Mouse (Mus musculus) limb, embryonic 13.5 days (tissue): ENCODE measurements around the gene Vwa3b. TPM values are rescaled to one million over a fixed set of nuclear protein-coding genes. Genes with fewer than 3 reads are reported as not detected.

ENCODE experiments used
- ATAC-seq: fragments of 200-750 bp; cut with Nextera tagmentation; 2 replicates; pipeline ENCODE4 v1.8.0; 2017; ENCODE audit warnings: low read depth, moderate number of reproducible peaks, moderate TSS enrichment; ENCODE audit not compliant: low FRiP score
- H3K27ac ChIP-seq: fragments of 300-500 bp; sonication (generic); 2 replicates; pipeline ENCODE4 v1.5.1; 2015; ENCODE audit warnings: inconsistent platforms, mild to moderate bottlenecking, moderate library complexity
- H3K27me3 ChIP-seq: fragments of 300-500 bp; sonication (generic); 2 replicates; pipeline ENCODE4 v1.6.1; 2015; ENCODE audit warnings: mild to moderate bottlenecking, inconsistent platforms
- H3K36me3 ChIP-seq: fragments of 300-500 bp; sonication (generic); 2 replicates; pipeline ENCODE4 v1.6.1; 2015; ENCODE audit warnings: inconsistent platforms, mild to moderate bottlenecking, moderate library complexity
- H3K4me1 ChIP-seq: fragments of 300-500 bp; sonication (generic); 2 replicates; pipeline ENCODE4 v1.6.1; 2015; ENCODE audit warnings: inconsistent platforms
- H3K4me2 ChIP-seq: fragments of 300-500 bp; sonication (generic); replicated peaks from 2 replicates; pipeline ENCODE4 v1.6.1; 2015; ENCODE audit warnings: inconsistent platforms, mild to moderate bottlenecking, moderate library complexity
- H3K4me3 ChIP-seq: fragments of 300-500 bp; sonication (generic); 2 replicates; pipeline ENCODE4 v1.5.1; 2015; ENCODE audit warnings: moderate library complexity, mild to moderate bottlenecking, inconsistent platforms
- H3K9ac ChIP-seq: fragments of 300-500 bp; sonication (generic); 2 replicates; pipeline ENCODE4 v1.6.1; 2015; ENCODE audit warnings: mild to moderate bottlenecking, inconsistent platforms
- H3K9me3 ChIP-seq: fragments of 300-500 bp; sonication (generic); 2 replicates; pipeline ENCODE4 v1.6.1; 2016; ENCODE audit warnings: inconsistent platforms
- WGBS: fragments of 180-500 bp; shearing (Covaris S2); methylation state at CpG from one replicate; pipeline ENCODE4 v1.1.7; 2015; 5-methylcytosine and 5-hydroxymethylcytosine counted together
- polyA plus RNA-seq: library from polyadenylated mRNA; unstranded; fragments of >200 nt; fragmentation: Nextera tagmentation; extraction: Ambion mirVana; gene quantifications from 2 replicates; pipeline ENCODE4 v1.2.1, GENCODE M21; 2015

The Vwa3b gene
- polyA plus RNA-seq, 1 experiment from 2014 or later: 1.9 TPM

- H3K4me3 ChIP-seq: no peak overlapping the region
- H3K9ac ChIP-seq: no peak overlapping the region
- no peak overlapping the region for H3K27ac ChIP-seq
- no peak overlapping the region for H3K4me2 ChIP-seq
- WGBS: 73% methylated on average over 3 of the region's 3 CpGs
- no peaks in the 10 kb centered on the region for H3K36me3 ChIP-seq
- H3K4me1 ChIP-seq: peaks cover 4% of the 10 kb centered on the region; the same call in 1 of the 2 replicates
- ATAC-seq: no peak
- H3K9me3 ChIP-seq: no peaks in the 10 kb centered on the region
- no peaks in the 10 kb centered on the region for H3K27me3 ChIP-seq
Observed at GRCm38 (mm10) chr1:37105194-37105593, 78.8 kb downstream of the Vwa3b start.

- no peak overlapping the region for H3K9ac ChIP-seq
- no peak overlapping the region for H3K27ac ChIP-seq
- no peak overlapping the region for H3K4me3 ChIP-seq
- no peak overlapping the region for H3K4me2 ChIP-seq
- no peaks in the 10 kb centered on the region for H3K4me1 ChIP-seq
- H3K36me3 ChIP-seq: no peaks in the 10 kb centered on the region
- no peaks in the 10 kb centered on the region for H3K9me3 ChIP-seq
- 81% methylated on average over 6 of the region's 6 CpGs for WGBS
- ATAC-seq: no peak
- no peaks in the 10 kb centered on the region for H3K27me3 ChIP-seq
Observed at GRCm38 (mm10) chr1:37113781-37114180, 87.4 kb downstream of the Vwa3b start.

- no peak for ATAC-seq
- H3K9me3 ChIP-seq: no peaks in the 10 kb centered on the region
- H3K36me3 ChIP-seq: no peaks in the 10 kb centered on the region
- no peak overlapping the region for H3K27ac ChIP-seq
- H3K4me2 ChIP-seq: no peak overlapping the region
- no peak overlapping the region for H3K4me3 ChIP-seq
- 77% methylated on average over 5 of the region's 5 CpGs for WGBS
- no peaks in the 10 kb centered on the region for H3K4me1 ChIP-seq
- H3K27me3 ChIP-seq: no peaks in the 10 kb centered on the region
- H3K9ac ChIP-seq: no peak overlapping the region
Observed at GRCm38 (mm10) chr1:37115847-37116246, 89.5 kb downstream of the Vwa3b start.

- no peak overlapping the region for H3K4me2 ChIP-seq
- no peaks in the 10 kb centered on the region for H3K36me3 ChIP-seq
- 75% methylated on average over 9 of the region's 9 CpGs for WGBS
- no peak for ATAC-seq
- H3K4me1 ChIP-seq: peaks cover under 1% of the 10 kb centered on the region; the same call in 1 of the 2 replicates
- no peak overlapping the region for H3K27ac ChIP-seq
- no peaks in the 10 kb centered on the region for H3K27me3 ChIP-seq
- H3K9me3 ChIP-seq: no peaks in the 10 kb centered on the region
- no peak overlapping the region for H3K9ac ChIP-seq
- H3K4me3 ChIP-seq: no peak overlapping the region
Observed at GRCm38 (mm10) chr1:37116574-37116973, 90.2 kb downstream of the Vwa3b start.

- Histone ChIP-seq H3K27me3 (no peaks in the 10 kb centered on the region), H3K27ac (no peak overlapping the region), H3K9me3 (no peaks in the 10 kb centered on the region), H3K4me2 (no peak overlapping the region), H3K9ac (no peak overlapping the region), H3K36me3 (no peaks in the 10 kb centered on the region), H3K4me1 (peaks cover 10% of the 10 kb centered on the region), H3K4me3 (no peak overlapping the region)
- WGBS: 85% methylated on average over 5 of the region's 5 CpGs
- no peak for ATAC-seq
Observed at GRCm38 (mm10) chr1:37117964-37118363, 91.6 kb downstream of the Vwa3b start.

- Histone ChIP-seq H3K27me3 (no peaks in the 10 kb centered on the region), H3K4me3 (no peak overlapping the region), H3K27ac (peak overlapping the region; percentile 6; the same call in 1 of the 2 replicates), H3K9me3 (no peaks in the 10 kb centered on the region), H3K9ac (no peak overlapping the region), H3K4me1 (peaks cover 15% of the 10 kb centered on the region), H3K4me2 (no peak overlapping the region), H3K36me3 (no peaks in the 10 kb centered on the region)
- peak; percentile 67 for ATAC-seq
- 27% methylated on average over 4 of the region's 4 CpGs for WGBS
Observed at GRCm38 (mm10) chr1:37122306-37122705, 95.9 kb downstream of the Vwa3b start.

GRCm38 (mm10) chr1:37122798-37123197 lies 96.4 kb downstream of the Vwa3b start:
- Histone ChIP-seq H3K27ac (no peak overlapping the region), H3K9ac (no peak overlapping the region), H3K4me1 (peaks cover 15% of the 10 kb centered on the region), H3K36me3 (no peaks in the 10 kb centered on the region), H3K9me3 (no peaks in the 10 kb centered on the region), H3K4me2 (no peak overlapping the region), H3K27me3 (no peaks in the 10 kb centered on the region), H3K4me3 (no peak overlapping the region)
- WGBS: 24% methylated on average over 3 of the region's 3 CpGs
- ATAC-seq: no peak

- Histone ChIP-seq H3K27ac (no peak overlapping the region), H3K9me3 (no peaks in the 10 kb centered on the region), H3K4me2 (no peak overlapping the region), H3K36me3 (no peaks in the 10 kb centered on the region), H3K27me3 (no peaks in the 10 kb centered on the region), H3K9ac (no peak overlapping the region), H3K4me1 (peaks cover 15% of the 10 kb centered on the region), H3K4me3 (no peak overlapping the region)
- 63% methylated on average over 12 of the region's 12 CpGs for WGBS
- no peak for ATAC-seq
Observed at GRCm38 (mm10) chr1:37124696-37125349, 98.4 kb downstream of the Vwa3b start.

- no peak for ATAC-seq
Observed at GRCm38 (mm10) chr1:37130012-37130570, 103.7 kb downstream of the Vwa3b start.

GRCm38 (mm10) chr1:37131146-37131545 lies 104.8 kb downstream of the Vwa3b start:
- H3K27me3 ChIP-seq: no peaks in the 10 kb centered on the region
- H3K9ac ChIP-seq: no peak overlapping the region
- H3K4me2 ChIP-seq: no peak overlapping the region
- no peak overlapping the region for H3K4me3 ChIP-seq
- no peaks in the 10 kb centered on the region for H3K36me3 ChIP-seq
- no peaks in the 10 kb centered on the region for H3K4me1 ChIP-seq
- no peaks in the 10 kb centered on the region for H3K9me3 ChIP-seq
- ATAC-seq: no peak
- H3K27ac ChIP-seq: no peak overlapping the region

More at GRCm38 (mm10) chr1:37130012-37130570, 103.7 kb downstream of the Vwa3b start:
- no peaks in the 10 kb centered on the region for H3K9me3 ChIP-seq
- H3K36me3 ChIP-seq: no peaks in the 10 kb centered on the region
- no peak overlapping the region for H3K27ac ChIP-seq
- WGBS: 79% methylated on average over 8 of the region's 8 CpGs
- H3K27me3 ChIP-seq: no peaks in the 10 kb centered on the region
- H3K4me3 ChIP-seq: no peak overlapping the region
- no peaks in the 10 kb centered on the region for H3K4me1 ChIP-seq
- no peak overlapping the region for H3K9ac ChIP-seq
- no peak overlapping the region for H3K4me2 ChIP-seq

GRCm38 (mm10) chr1:37132433-37132832 lies 106.0 kb downstream of the Vwa3b start:
- no peak for ATAC-seq
- no peak overlapping the region for H3K4me2 ChIP-seq
- H3K36me3 ChIP-seq: no peaks in the 10 kb centered on the region
- H3K4me1 ChIP-seq: no peaks in the 10 kb centered on the region
- H3K9ac ChIP-seq: no peak overlapping the region
- H3K9me3 ChIP-seq: no peaks in the 10 kb centered on the region
- no peaks in the 10 kb centered on the region for H3K27me3 ChIP-seq
- H3K4me3 ChIP-seq: no peak overlapping the region
- no peak overlapping the region for H3K27ac ChIP-seq
- 63% methylated on average over 7 of the region's 7 CpGs for WGBS

GRCm38 (mm10) chr1:37145966-37146365 lies 119.6 kb downstream of the Vwa3b start:
- H3K9ac ChIP-seq: no peak overlapping the region
- no peak overlapping the region for H3K4me2 ChIP-seq
- peaks cover 2% of the 10 kb centered on the region; the same call in 1 of the 2 replicates for H3K4me1 ChIP-seq
- H3K27ac ChIP-seq: no peak overlapping the region
- no peak overlapping the region for H3K4me3 ChIP-seq
- 69% methylated on average over 4 of the region's 4 CpGs for WGBS
- no peaks in the 10 kb centered on the region for H3K27me3 ChIP-seq
- no peaks in the 10 kb centered on the region for H3K36me3 ChIP-seq
- no peaks in the 10 kb centered on the region for H3K9me3 ChIP-seq
- no peak for ATAC-seq

GRCm38 (mm10) chr1:37149866-37150265 lies 123.5 kb downstream of the Vwa3b start:
- H3K4me3 ChIP-seq: no peak overlapping the region
- no peaks in the 10 kb centered on the region for H3K36me3 ChIP-seq
- H3K27me3 ChIP-seq: no peaks in the 10 kb centered on the region
- H3K9ac ChIP-seq: no peak overlapping the region
- no peak overlapping the region for H3K27ac ChIP-seq
- no peaks in the 10 kb centered on the region for H3K9me3 ChIP-seq
- no peak for ATAC-seq
- no peak overlapping the region for H3K4me2 ChIP-seq
- H3K4me1 ChIP-seq: peaks cover 2% of the 10 kb centered on the region; the same call in 1 of the 2 replicates
- 91% methylated on average over 7 of the region's 7 CpGs for WGBS
